Mouse (Mus musculus): ENCODE results near the gene Bcor.
A peak's percentile ranks its signal among the peaks of the same experiment; 100 is the strongest.

Bcor gene

DNA sequence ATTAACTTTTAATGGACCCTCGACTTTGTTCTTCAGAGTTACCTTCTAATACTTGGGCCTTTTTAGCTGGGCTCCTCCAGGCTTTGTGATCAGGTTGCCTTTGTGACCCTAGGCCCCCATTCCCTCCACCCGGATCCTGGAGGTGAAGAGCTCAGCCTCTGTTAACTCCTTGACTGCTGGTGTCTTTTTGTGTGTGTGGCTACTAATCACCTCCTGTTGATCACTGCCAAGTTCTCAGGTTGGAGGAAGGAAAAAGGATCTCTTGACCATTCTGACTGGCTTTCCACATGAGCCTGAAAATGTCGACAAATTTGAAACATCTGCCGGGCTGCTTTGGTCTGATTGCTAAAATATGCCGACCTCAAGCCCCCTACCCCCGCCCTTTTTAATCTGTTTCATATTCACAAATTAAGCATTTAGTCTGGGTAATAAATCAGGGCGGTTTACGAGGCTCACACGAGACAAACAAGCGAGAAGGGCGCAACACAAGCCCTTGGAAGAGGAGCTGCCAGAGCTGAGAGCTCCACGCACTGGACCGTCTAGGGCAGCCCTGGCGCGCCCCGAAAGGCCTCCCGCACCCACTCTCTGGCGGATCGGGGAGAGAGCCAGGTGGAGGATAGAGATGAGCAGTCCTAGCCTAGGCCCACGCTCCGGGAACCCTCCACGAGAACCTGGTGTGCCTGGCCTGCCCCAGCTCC, 33.6 kb downstream of the Bcor start:
- no peak for DNase-seq (ENCODE audit: low spot score)

DNA sequence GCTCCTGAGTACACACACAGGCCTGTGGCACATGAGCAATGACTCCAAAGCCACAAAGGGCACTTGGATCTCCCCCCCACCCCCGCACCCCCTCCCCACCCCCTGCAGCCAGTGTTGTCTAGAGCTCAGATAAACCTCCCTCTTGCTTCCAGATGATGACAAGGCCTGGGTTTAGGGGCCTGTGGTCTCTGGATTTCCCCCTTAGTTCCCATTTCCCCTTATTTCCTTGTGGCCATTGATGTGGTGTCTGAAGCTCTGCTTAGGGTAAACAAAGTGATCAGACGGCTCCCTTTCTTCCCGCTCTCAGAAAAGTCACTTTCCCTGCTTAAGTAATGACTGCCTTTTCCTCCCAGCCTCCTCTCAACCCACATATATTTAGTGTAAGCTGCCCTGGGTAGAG, 35.6 kb downstream of the Bcor start:
- DNase-seq (ENCODE audit: low spot score): no peak

DNA sequence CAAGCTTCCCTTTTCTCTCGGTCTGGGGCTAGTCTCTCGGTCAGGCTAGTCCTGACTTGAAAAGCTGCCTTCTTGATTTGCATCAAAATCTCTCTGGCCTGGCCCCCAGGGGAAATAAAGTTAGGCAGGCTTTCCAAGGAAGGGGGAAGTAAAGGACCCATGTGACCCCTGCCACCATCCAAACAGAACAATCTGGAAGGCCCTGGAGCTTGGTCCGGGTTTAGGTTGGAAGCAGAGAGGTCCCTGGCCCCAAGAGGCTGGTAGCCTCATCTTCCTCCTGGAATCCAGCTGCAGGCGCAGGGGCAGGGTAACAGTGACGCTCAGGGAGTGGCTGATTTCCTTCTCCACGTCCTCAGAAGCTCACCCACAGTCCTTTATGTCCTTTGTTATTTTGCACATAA, 36.5 kb downstream of the Bcor start:
- DNase-seq (ENCODE audit: low spot score): no peak

- no peak for DNase-seq (ENCODE audit: low spot score)
These were observed 37.4 kb downstream of the Bcor start for GRCm38 (mm10) chrX:12122594-12123331.

- DNase-seq (ENCODE audit: low spot score): no peak
These were observed 40.7 kb downstream of the Bcor start for GRCm38 (mm10) chrX:12119476-12119875.

GRCm38 (mm10) chrX:12116128-12116527, 44.0 kb downstream of the Bcor start:
- no peak for DNase-seq (ENCODE audit: low spot score)

- DNase-seq (ENCODE audit: low spot score): no peak
These were observed 48.0 kb downstream of the Bcor start for GRCm38 (mm10) chrX:12112166-12112565.

GRCm38 (mm10) chrX:12110518-12110917, 49.6 kb downstream of the Bcor start:
- no peak for DNase-seq (ENCODE audit: low spot score)

DNA sequence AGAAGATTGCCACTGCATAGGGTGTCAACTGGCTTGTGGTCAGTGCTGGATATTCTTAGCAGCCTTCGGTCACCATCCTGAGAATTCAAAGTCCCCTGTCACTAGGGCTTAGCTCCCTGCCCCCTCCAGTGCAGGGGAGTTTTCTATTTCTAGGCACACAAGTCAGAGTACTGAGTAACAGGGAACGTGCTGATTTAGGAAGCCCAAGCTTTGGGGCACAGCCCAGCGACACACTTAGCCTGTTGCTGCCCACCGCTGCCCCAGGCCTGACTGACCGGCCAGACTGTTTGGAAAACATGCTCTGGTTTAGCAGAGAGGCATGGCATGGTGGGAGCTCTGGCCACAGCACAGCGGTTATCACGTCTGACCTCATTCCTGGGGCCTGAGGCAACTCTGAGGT, 54.8 kb downstream of the Bcor start:
- no peak for DNase-seq (ENCODE audit: low spot score)

- no peak for DNase-seq (ENCODE audit: low spot score)
These were observed 63.2 kb downstream of the Bcor start for GRCm38 (mm10) chrX:12096783-12097526.

DNA sequence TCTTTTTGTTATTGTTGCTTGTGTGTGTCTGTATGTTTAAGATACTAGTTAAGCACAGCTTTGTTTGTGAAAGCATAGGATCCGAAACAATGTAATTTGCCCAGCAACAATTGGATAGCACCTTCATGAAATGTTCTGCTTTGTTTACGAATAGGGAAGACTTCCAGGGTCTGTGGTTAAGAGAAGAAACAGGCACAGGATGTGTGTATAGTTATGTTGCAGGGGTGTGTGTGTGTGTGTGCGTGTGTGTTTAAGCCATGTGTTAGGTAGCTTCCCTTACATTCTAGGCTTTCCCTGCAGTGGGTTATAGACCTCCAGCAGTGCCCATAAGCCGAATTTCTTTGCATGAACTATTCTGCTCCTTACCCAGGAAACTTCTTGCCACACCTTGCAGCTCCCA, 66.8 kb downstream of the Bcor start:
- DNase-seq (ENCODE audit: low spot score): no peak

GRCm38 (mm10) chrX:12091431-12092061, 68.6 kb downstream of the Bcor start:
- peak; percentile 50 for DNase-seq (ENCODE audit: low spot score)

DNA sequence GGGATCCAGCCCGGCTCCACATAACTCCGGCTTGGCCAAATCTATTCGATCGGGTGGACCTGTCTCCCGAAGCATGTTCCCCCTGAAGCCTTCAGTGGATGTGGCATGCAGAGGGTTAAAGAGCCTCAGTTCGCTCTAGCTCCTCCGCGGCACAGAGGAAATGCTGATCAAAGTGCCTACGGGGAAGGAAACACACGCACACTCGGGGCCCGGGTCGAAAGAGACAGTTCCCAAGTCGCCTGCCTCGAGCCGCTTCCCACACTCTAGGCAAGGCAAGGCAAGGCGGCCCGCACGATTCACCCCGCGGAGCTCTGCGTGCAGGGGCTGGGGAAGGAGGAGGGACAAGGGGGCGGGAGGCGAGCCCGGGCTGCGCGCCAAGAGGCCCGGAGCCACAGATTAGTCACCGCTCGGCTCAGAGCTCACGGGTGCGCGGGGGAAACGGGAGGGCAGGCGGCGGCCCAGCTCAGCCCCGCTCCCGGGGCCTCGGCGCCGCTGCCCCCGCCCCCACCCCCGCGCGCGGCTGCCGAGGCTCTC, 69.2 kb downstream of the Bcor start:
- DNase-seq (ENCODE audit: low spot score): peak; percentile 87

DNA sequence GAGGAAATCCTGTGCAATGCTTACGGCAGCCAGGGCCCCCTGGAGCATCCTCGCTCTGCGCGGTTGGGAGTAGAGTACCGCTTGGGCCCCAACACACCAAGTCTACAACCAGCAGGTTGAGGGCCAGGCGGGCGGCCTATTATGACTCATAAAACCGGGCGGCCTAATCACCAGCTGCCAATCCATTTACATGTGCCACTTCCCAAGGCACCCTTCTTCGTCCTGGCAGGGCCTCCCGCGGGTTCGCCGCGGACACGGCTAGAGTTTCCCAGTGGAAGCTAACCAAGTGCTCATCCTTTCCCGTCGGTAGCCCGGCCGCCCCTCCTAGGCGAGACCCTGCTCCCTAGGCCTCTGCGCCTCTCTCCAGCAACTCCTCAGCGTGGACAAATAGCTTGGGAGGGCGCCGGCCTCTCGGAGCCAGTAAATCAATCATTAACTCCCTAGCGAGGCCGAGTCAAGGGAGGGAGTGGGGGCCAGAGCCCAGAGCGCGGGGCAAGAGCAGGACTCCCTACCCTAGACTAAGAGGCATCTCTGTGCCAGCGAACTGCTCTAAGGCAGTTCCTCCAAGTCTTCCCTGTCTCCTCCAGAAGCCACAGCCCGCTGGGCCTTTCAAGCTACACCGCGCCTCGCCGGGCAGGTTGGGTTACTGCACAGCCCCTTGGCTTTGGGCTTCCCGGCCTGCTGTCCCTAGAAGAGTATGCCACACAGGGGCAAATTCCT, 69.8 kb downstream of the Bcor start:
- DNase-seq (ENCODE audit: low spot score): peak; percentile 57

DNA sequence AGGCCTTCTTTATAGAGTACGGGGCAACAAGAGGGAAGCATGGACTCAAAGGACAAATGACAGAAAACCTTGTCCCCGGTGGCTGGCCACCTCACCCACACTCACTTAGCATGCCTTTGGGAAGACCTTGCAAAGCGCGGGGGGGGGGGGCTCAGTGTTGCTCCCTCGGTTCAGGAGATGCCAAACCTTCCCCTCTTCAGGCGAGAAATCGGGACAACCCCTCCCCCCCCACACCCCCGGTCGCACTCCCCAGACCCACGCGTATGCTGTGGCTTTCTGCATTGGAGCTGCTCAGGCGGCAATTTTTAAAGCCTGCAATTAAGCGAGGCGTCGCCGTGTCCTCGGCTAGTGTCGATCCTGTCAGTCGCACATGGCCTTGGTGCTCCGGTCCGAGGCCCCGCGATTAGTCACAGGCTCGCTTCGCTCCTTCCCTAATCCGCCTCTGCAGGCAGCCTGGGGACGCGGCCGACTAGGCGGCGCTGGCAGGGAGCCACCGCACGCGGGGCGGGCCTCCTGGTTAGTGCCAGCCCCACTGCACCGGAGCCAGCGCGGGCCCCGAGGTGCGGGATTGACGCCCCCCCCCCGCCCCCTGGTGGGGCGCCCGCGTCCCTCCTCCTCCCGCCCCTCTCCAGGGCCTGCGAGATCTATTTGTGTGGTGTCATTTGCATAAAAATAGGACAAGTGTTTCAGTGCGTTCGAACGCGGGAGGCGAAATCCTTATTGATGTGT, 70.6 kb downstream of the Bcor start:
- peak; percentile 83 for DNase-seq (ENCODE audit: low spot score)

GRCm38 (mm10) chrX:12089027-12089340, 71.2 kb downstream of the Bcor start:
- DNase-seq (ENCODE audit: low spot score): no peak

DNA sequence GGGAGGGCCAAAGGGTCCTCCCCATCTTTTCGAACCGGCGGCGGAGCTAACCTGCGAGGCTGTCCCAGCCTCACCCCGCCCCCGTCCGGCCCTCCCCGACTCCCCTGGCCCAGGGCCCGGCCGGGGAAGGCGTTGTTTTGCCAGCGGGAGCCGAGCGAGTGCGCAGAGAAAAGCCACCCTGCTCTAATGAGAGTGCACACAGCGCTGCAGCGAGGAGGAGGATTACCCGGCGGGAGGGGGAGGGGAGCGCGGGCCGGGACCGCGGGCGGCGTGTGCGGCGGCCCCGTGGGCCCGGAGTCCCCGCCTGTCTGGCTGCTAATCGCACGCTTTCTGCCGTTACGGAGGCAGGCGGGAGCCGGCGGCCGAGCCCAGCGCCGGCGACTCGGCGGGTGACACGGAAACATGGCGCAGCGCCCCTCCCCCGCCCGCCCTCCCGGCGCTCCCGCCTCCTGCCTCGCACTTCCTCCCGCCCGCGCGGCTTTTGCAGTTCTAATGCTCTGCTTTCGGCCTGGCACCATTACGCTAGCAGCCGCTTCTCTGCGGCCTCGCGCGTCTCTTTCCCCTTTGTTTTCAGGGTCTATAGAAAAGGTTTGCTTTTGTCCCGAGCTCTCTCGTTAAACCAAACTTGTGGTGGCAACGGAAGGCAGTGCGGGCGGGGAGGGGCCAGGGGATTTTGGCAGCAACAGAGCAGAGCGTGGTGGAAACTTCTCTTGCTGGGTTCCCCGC, 71.7 kb downstream of the Bcor start:
- DNase-seq (ENCODE audit: low spot score): peak; percentile 86

DNA sequence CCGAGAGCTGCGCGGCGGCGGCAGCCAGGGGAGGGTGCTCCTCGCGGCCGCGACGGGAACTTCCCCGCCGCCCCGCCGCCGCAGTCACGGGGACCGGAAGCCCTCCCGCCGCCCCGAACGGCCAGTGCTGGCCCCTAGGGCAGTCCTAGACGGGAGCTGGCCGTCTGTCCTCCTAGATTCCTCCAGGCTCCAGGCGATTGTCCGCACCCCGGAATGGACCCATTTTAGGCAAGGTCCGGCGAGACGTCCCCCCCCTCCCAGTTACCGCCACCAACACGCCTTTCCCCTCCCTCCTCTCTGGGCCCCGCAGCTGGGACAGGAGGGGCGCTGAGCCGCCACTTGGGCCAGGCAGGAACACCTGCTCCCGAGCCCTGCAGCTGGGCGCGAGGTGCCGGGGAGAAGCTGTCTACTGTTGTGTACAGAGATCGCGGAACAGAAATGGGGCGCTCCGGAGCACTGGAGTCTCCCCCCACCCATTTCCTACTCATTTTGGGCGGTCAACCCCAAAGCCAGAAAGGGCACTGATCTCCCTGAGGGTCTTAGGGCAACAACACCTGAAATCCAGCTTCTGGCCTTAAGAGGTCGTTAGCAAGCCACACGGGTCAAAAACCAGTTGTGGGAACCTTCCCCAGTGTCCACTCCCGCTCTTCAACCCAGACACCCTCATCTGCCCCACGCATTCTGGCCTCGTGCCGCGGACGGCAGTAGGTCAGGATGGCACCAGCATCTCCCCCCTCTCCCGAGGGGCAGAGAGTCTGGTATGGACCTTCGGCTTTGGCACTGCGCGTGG, 72.4 kb downstream of the Bcor start:
- DNase-seq (ENCODE audit: low spot score): peak; percentile 73

- DNase-seq (ENCODE audit: low spot score): peak; percentile 87
These were observed 73.3 kb downstream of the Bcor start for GRCm38 (mm10) chrX:12086674-12087510.
